Mouse (Mus musculus) C2C12 (cell line): ENCODE data around the gene Atad5.

Source experiments
- CEBPB ChIP-seq: IDR thresholded peaks from one replicate; pipeline ENCODE4 v1.6.1; 2011; ENCODE audit warnings: low read depth, mild to moderate bottlenecking, control low read depth, moderate library complexity
- CTCF ChIP-seq: IDR thresholded peaks from one replicate; pipeline ENCODE4 v1.5.1; 2011; ENCODE audit not compliant: control insufficient read depth, insufficient read depth, insufficient read length
- MAX ChIP-seq: IDR thresholded peaks from one replicate; pipeline ENCODE4 v1.6.1; 2011; ENCODE audit warnings: mild to moderate bottlenecking, control low read depth
- USF1 ChIP-seq: IDR thresholded peaks from one replicate; pipeline ENCODE4 v1.6.1; 2011; ENCODE audit warnings: low read depth, mild to moderate bottlenecking, control low read depth, moderate library complexity

DNA sequence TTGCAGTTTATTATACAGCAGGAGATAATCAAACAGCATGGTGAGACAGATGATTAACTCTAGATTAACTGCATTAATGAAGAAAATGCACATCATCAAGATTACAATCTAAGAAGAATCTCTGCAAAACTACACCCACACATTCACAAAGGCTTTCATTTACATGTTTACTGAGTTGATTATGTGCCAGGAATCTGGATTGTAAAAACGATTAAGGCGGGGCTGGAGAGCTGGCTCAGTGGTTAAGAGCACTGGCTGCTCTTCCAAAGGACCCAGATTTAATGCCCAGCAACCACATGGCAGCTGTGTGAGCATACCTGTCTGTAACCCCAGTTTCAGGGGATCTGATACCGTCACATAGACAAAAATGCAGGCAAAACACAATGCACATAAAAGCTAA, 19.4 kb upstream of the Atad5 start:
- no peak for TF ChIP-seq MAX
- no peak for TF ChIP-seq USF1
- TF ChIP-seq CTCF: no peak
- no peak for TF ChIP-seq CEBPB
